Mouse (Mus musculus) stomach, embryonic 15.5 days (tissue): ENCODE measurements at regions not wholly inside any gene's neighbourhood (a gene's known extent, or its start where the extent isn't known, plus 50 kb on each side); places are given as distances from the start of the nearest gene placed in this dataset.

Experiments used
- ATAC-seq: fragments of 200-750 bp; cut with Nextera tagmentation; 2 replicates; pipeline ENCODE4 v1.8.0; 2017; ENCODE audit warnings: low read depth, moderate number of reproducible peaks, moderate TSS enrichment; ENCODE audit not compliant: insufficient read depth, low FRiP score
- H3K27ac ChIP-seq: fragments of 300-500 bp; sonication (generic); 2 replicates; pipeline ENCODE4 v1.5.1; 2015; ENCODE audit warnings: mild to moderate bottlenecking, inconsistent platforms
- H3K27me3 ChIP-seq: fragments of 300-500 bp; sonication (generic); replicated peaks from 2 replicates; pipeline ENCODE4 v1.6.1; 2015; ENCODE audit warnings: inconsistent platforms
- H3K36me3 ChIP-seq: fragments of 300-500 bp; sonication (generic); 2 replicates; pipeline ENCODE4 v1.6.1; 2015; ENCODE audit warnings: inconsistent platforms
- H3K4me1 ChIP-seq: fragments of 300-500 bp; sonication (generic); 2 replicates; pipeline ENCODE4 v1.6.1; 2015; ENCODE audit warnings: inconsistent platforms
- H3K4me2 ChIP-seq: fragments of 300-500 bp; sonication (generic); 2 replicates; pipeline ENCODE4 v1.6.1; 2015; ENCODE audit warnings: mild to moderate bottlenecking, inconsistent platforms
- H3K4me3 ChIP-seq: fragments of 300-500 bp; sonication (generic); replicated peaks from 2 replicates; pipeline ENCODE4 v1.5.1; 2015; ENCODE audit warnings: inconsistent platforms
- H3K9ac ChIP-seq: fragments of 300-500 bp; sonication (generic); 2 replicates; pipeline ENCODE4 v1.6.1; 2015; ENCODE audit warnings: inconsistent platforms
- H3K9me3 ChIP-seq: fragments of 300-500 bp; sonication (generic); 2 replicates; pipeline ENCODE4 v1.6.1; 2016; ENCODE audit warnings: inconsistent platforms
- WGBS: fragments of 180-500 bp; shearing (Covaris S2); methylation state at CpG from one replicate; pipeline ENCODE4 v1.1.7; 2015; 5-methylcytosine and 5-hydroxymethylcytosine counted together

- H3K9ac ChIP-seq: no peak overlapping the region
- H3K27ac ChIP-seq: no peak overlapping the region
- H3K4me3 ChIP-seq: no peak overlapping the region
- H3K36me3 ChIP-seq: no peaks in the 10 kb centered on the region
- 78% methylated on average over 7 of the region's 7 CpGs for WGBS
- H3K27me3 ChIP-seq: no peaks in the 10 kb centered on the region
- ATAC-seq: no peak
- H3K4me1 ChIP-seq: no peaks in the 10 kb centered on the region
- H3K4me2 ChIP-seq: no peak overlapping the region
- H3K9me3 ChIP-seq: no peaks in the 10 kb centered on the region
Measured at GRCm38 (mm10) chr5:75281510-75281909, 129.4 kb downstream of the Pdgfra start.

- no peak for ATAC-seq
- Histone ChIP-seq H3K36me3 (no peaks in the 10 kb centered on the region), H3K27ac (no peak overlapping the region), H3K4me3 (no peak overlapping the region), H3K9ac (no peak overlapping the region), H3K27me3 (no peaks in the 10 kb centered on the region), H3K4me1 (no peaks in the 10 kb centered on the region), H3K4me2 (no peak overlapping the region), H3K9me3 (no peaks in the 10 kb centered on the region)
- WGBS: 36% methylated on average over 4 of the region's 4 CpGs
Measured at GRCm38 (mm10) chr5:75282617-75283016, 130.5 kb downstream of the Pdgfra start.

- ATAC-seq: no peak
- WGBS: 86% methylated on average over 5 of the region's 5 CpGs
- no peak overlapping the region for H3K27ac ChIP-seq
- no peaks in the 10 kb centered on the region for H3K4me1 ChIP-seq
- no peak overlapping the region for H3K4me2 ChIP-seq
- no peaks in the 10 kb centered on the region for H3K9me3 ChIP-seq
- no peak overlapping the region for H3K4me3 ChIP-seq
- no peak overlapping the region for H3K9ac ChIP-seq
- H3K27me3 ChIP-seq: no peaks in the 10 kb centered on the region
- no peaks in the 10 kb centered on the region for H3K36me3 ChIP-seq
Measured at GRCm38 (mm10) chr5:75283841-75284240, 131.7 kb downstream of the Pdgfra start.

GRCm38 (mm10) chr5:75285950-75286349 is 133.9 kb downstream of the Pdgfra start:
- Histone ChIP-seq H3K4me1 (no peaks in the 10 kb centered on the region), H3K27ac (no peak overlapping the region), H3K4me2 (no peak overlapping the region), H3K27me3 (no peaks in the 10 kb centered on the region), H3K9me3 (no peaks in the 10 kb centered on the region), H3K4me3 (no peak overlapping the region), H3K36me3 (no peaks in the 10 kb centered on the region), H3K9ac (no peak overlapping the region)
- ATAC-seq: no peak
- 63% methylated on average over 10 of the region's 10 CpGs for WGBS

- Histone ChIP-seq H3K9ac (no peak overlapping the region), H3K9me3 (no peaks in the 10 kb centered on the region), H3K36me3 (no peaks in the 10 kb centered on the region), H3K27ac (no peak overlapping the region), H3K4me1 (no peaks in the 10 kb centered on the region), H3K4me2 (no peak overlapping the region), H3K4me3 (no peak overlapping the region), H3K27me3 (no peaks in the 10 kb centered on the region)
- WGBS: 68% methylated on average over 2 of the region's 2 CpGs
- ATAC-seq: no peak
Measured at GRCm38 (mm10) chr5:75295676-75296075, 143.6 kb downstream of the Pdgfra start.

GRCm38 (mm10) chr5:75312897-75313296 is 160.8 kb downstream of the Pdgfra start:
- Histone ChIP-seq H3K4me3 (no peak overlapping the region), H3K36me3 (no peaks in the 10 kb centered on the region), H3K4me2 (no peak overlapping the region), H3K4me1 (0 out of 2 replicates have a peak, but pooled peaks cover 2% of the 10 kb centered on the region), H3K9me3 (no peaks in the 10 kb centered on the region), H3K27ac (no peak overlapping the region), H3K9ac (no peak overlapping the region), H3K27me3 (no peaks in the 10 kb centered on the region)
- WGBS: 67% methylated on average over 1 of the region's 1 CpGs
- no peak for ATAC-seq

- 63% methylated on average over 1 of the region's 1 CpGs for WGBS
- Histone ChIP-seq H3K27me3 (no peaks in the 10 kb centered on the region), H3K9ac (no peak overlapping the region), H3K4me2 (no peak overlapping the region), H3K36me3 (no peaks in the 10 kb centered on the region), H3K4me3 (no peak overlapping the region), H3K9me3 (no peaks in the 10 kb centered on the region), H3K27ac (no peak overlapping the region), H3K4me1 (0 out of 2 replicates have a peak, but pooled peaks cover 2% of the 10 kb centered on the region)
- ATAC-seq: no peak
Measured at GRCm38 (mm10) chr5:75315956-75316355, 163.9 kb downstream of the Pdgfra start.

- ATAC-seq: no peak
Measured at GRCm38 (mm10) chr5:75320536-75320935, 168.4 kb downstream of the Pdgfra start.

GRCm38 (mm10) chr5:75334050-75334449 is 182.0 kb downstream of the Pdgfra start:
- Histone ChIP-seq H3K27ac (no peak overlapping the region), H3K4me2 (no peak overlapping the region), H3K9ac (no peak overlapping the region), H3K4me1 (no peaks in the 10 kb centered on the region), H3K9me3 (no peaks in the 10 kb centered on the region), H3K4me3 (no peak overlapping the region), H3K27me3 (no peaks in the 10 kb centered on the region), H3K36me3 (no peaks in the 10 kb centered on the region)
- no peak for ATAC-seq
- WGBS: 79% methylated on average over 3 of the region's 3 CpGs

More at GRCm38 (mm10) chr5:75320536-75320935, 168.4 kb downstream of the Pdgfra start:
- H3K27ac ChIP-seq: no peak overlapping the region
- no peaks in the 10 kb centered on the region for H3K36me3 ChIP-seq
- no peaks in the 10 kb centered on the region for H3K27me3 ChIP-seq
- no peaks in the 10 kb centered on the region for H3K9me3 ChIP-seq
- no peaks in the 10 kb centered on the region for H3K4me1 ChIP-seq
- no peak overlapping the region for H3K4me2 ChIP-seq
- 73% methylated on average over 2 of the region's 2 CpGs for WGBS
- no peak overlapping the region for H3K4me3 ChIP-seq
- H3K9ac ChIP-seq: no peak overlapping the region

GRCm38 (mm10) chr5:75336454-75336853 is 184.4 kb downstream of the Pdgfra start:
- H3K9me3 ChIP-seq: no peaks in the 10 kb centered on the region
- H3K4me1 ChIP-seq: no peaks in the 10 kb centered on the region
- H3K27me3 ChIP-seq: no peaks in the 10 kb centered on the region
- no peak overlapping the region for H3K27ac ChIP-seq
- 72% methylated on average over 11 of the region's 11 CpGs for WGBS
- H3K9ac ChIP-seq: no peak overlapping the region
- H3K36me3 ChIP-seq: no peaks in the 10 kb centered on the region
- H3K4me2 ChIP-seq: no peak overlapping the region
- H3K4me3 ChIP-seq: no peak overlapping the region
- no peak for ATAC-seq

GRCm38 (mm10) chr5:75338439-75338838 is 186.3 kb downstream of the Pdgfra start:
- no peak overlapping the region for H3K9ac ChIP-seq
- 91% methylated on average over 11 of the region's 11 CpGs for WGBS
- H3K27me3 ChIP-seq: no peaks in the 10 kb centered on the region

GRCm38 (mm10) chr5:75342599-75342998 is 190.5 kb downstream of the Pdgfra start:
- H3K9me3 ChIP-seq: no peaks in the 10 kb centered on the region
- H3K4me1 ChIP-seq: no peaks in the 10 kb centered on the region
- WGBS: 86% methylated on average over 7 of the region's 7 CpGs
- no peaks in the 10 kb centered on the region for H3K27me3 ChIP-seq
- H3K27ac ChIP-seq: no peak overlapping the region
- H3K4me3 ChIP-seq: no peak overlapping the region
- H3K36me3 ChIP-seq: no peaks in the 10 kb centered on the region
- H3K9ac ChIP-seq: no peak overlapping the region
- H3K4me2 ChIP-seq: no peak overlapping the region
- no peak for ATAC-seq

More at GRCm38 (mm10) chr5:75338439-75338838, 186.3 kb downstream of the Pdgfra start:
- no peak overlapping the region for H3K4me2 ChIP-seq
- no peak overlapping the region for H3K27ac ChIP-seq
- H3K36me3 ChIP-seq: no peaks in the 10 kb centered on the region
- H3K4me1 ChIP-seq: no peaks in the 10 kb centered on the region
- no peak for ATAC-seq
- no peak overlapping the region for H3K4me3 ChIP-seq
- H3K9me3 ChIP-seq: no peaks in the 10 kb centered on the region
